Mouse (Mus musculus) layer of hippocampus, postnatal 36 days (tissue): ENCODE measurements at regions not wholly inside any gene's neighbourhood (a gene's known extent, or its start where the extent isn't known, plus 50 kb on each side); places are given as distances from the start of the nearest gene placed in this dataset.
"Not testable (repeated sequence)": the region's sequence is repeated elsewhere in the genome, so short reads cannot be mapped to it uniquely, and the experiment has no call there.

Experiments
- DNase-seq, 2 experiments: peaks; one replicate each; pipeline ENCODE4 v3.0.0; 2022

DNA sequence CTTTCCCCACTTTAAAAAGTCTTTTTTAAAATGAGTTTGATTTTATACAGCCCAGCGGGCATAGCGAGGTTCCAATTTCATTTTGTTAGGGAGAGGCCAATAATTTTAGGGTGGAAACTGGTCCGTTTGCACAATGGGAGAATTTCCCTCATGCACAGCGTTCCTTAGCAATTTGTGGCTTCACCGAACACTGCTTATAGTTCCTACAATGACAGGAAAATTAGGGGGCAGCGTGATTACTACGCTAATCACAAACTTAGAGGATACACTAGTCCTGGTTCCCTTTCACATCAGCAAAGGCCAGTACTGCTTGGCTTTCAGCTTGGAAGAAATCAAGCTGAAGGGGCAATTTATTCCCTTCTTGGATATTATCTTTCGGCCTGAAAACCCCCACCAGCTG lies 745.1 kb upstream of the Gm19410 start:
- no peak for DNase-seq

DNA sequence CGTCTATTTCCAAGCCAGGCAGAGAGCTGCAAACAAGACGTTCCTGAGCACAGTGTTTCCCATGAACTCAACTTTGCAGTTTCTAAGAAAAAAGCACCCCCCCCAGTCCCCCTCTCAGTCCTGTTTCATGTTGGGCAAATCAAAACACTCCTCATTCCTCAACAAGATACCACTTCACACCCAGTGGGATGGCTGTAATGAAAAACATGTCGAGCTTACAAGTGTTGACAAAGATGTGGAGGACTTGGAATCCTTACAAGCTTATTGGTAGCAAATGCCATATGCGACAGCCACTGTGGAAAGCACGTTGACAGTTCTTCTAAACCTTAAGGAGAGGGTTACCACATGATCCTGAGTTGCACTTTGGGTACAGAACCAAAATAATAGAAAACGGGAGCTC lies 742.9 kb upstream of the Gm19410 start:
- DNase-seq: no peak

DNA sequence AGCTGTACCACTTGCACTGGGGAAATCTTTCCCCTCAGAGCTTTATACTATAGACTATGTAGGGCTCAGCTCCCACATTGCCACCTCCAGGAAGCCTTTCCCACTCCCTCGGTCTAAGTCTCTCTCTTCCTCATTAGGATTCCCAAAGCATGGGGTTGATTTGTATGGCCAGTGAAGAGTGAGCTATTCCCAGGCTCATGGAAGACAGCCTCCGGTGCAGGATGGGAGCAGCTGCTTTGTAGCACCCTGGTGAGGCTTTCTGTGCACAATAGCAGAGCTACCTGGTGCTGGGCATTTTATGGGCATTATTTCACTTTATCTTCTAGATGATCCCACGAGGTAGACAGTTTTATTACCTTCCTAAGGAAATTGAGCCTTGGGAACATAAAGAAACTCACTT lies 717.8 kb upstream of the Gm19410 start:
- DNase-seq: no peak

DNA sequence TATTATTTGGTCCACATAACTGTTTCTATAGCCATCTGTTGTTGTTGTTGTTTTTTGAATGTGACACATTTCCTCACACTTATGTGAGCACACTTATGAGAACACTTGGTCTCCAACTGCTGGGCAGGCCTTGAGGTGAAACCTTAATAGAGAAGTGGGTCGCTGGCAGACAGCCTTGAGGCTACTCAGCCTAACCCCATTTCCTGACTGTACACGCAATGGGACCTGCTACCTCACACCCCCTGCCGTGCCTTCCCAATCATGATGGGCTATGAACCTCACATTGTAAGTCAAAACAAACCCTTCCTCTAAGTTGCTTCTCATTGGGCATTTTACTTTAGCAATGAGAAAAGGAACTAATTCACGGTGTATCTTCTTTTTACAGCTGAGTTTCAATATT lies 712.1 kb upstream of the Gm19410 start:
- DNase-seq: no peak

DNA sequence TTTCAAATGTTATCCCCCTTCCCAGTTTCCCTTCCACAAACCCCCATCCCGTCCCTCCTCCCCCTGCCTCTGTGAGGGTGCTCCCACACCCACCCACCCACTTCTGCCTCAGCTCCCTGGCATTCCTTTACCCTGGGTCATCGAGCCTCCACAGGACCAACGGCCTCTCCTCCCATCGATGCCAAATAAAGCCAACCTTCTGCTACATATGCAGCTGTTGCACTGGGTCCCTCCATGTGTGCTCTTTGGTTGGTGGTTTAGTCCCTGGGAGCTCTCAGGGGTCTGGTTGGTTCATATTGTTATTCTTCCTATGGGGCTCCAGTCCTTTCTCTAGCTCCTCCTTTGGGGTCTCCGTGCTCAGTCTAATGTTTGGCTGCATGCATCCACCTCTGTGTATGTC lies 704.5 kb upstream of the Gm19410 start:
- DNase-seq: no peak

DNA sequence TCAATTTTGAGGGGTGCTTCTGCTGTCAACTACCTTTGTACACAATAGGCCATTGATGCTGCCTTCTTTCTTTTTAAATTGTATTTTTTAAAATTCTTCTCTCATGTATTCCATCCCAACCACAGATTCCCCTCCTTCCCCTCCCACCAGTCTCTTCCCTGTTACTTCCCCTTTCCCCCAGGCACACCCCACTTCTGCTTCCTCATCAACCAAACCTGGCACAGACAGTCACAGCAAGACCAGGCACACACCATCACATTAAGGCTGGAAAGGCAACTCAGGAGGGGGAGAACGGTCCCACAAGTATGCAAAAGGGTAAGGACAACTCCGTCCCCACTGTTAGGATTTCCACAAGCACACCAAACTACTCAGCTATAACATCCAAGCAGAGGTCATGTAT lies 697.4 kb upstream of the Gm19410 start:
- no peak for DNase-seq

DNA sequence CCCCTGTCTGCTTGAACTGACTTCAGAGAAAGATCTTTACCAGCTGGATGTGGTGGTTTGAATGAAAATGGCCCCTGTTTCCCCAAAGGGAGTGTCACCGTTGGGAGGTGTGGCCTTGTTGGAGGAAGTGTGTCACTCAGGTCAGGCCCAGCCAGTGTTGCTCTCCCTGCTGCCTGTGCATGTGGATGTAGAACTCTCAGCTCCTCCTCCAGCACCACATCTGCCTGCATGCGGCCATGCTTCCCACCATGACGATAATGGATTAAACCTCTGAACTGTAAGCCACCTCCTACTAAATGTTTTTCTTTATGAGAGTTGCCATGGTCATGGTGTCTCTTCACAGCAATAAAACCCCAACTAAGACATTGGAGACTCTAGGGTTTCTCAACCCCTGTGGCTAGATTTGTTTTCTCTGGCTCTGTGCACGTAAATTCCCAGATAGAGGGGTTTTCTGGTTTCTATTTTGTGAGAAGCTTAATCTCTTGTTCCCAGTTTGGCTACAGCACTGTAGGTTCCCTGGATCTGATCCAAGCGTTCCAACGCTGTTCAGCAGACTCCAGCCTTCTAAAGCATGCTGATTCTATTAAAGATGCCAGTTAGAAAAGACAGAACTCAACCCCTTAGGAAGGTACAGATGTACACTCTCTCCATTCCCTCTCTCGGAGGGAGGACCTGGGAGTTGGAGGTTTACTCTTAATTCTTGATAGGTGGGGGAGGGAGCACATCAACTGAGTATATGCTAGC lies 695.2 kb upstream of the Gm19410 start:
- peak; percentile 26 to 29 for DNase-seq

DNA sequence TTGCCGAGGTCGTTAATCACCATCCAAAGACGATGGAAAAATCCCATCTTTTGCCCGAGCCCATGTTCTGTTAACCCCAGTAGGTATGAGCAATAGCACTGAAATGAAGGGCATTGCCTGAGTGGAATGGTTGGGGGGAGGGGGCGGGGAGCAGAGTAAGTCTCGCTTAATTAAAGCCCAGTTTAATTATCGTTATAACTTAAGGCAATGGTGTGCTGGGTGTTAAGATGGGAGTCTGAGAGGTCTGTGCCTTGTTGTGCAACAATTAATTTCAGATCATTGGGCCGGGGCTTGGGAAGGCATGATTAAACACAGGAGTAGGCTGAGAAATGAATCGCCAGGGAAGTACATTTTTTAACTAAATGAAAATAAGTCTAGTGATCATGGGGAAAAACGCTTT lies 689.6 kb upstream of the Gm19410 start:
- DNase-seq: no peak

DNA sequence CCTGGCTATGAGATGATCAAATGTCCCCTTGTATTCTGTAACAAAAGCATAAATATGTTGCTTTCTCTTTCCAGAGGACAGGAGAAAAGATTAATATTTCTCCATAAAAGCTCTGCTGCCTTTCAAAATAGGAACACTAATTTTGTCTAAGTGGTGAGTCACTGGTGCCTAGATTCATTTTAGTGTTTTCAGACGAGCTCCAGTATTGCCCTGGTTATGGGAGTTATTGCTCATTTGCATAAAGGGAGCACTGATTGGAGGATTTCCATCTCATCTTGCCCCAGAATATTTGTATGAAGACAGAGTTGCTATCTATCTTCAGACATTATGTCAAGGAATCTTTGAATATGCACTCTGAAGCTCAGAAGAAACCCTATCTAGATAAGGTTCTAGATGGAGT lies 682.4 kb upstream of the Gm19410 start:
- no peak for DNase-seq

DNA sequence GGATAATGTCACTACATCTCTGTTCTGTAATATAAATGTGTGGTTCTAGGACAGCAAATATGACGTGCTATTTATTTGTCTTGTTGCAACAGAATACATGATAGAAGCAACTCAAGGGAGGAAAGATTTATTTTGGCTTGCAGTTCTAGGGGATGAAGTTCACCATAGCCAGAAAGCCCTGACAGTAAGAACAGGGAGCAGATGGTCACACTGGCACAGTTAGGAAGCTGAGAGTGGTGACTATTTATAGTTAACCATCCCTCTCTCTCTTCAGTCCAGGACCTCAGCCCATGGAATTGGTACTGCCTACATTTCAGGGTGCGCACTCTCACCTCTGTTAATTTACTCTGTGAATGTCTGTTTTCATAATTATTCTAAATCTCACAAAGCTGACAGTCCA lies 678.5 kb upstream of the Gm19410 start:
- no peak for DNase-seq

DNA sequence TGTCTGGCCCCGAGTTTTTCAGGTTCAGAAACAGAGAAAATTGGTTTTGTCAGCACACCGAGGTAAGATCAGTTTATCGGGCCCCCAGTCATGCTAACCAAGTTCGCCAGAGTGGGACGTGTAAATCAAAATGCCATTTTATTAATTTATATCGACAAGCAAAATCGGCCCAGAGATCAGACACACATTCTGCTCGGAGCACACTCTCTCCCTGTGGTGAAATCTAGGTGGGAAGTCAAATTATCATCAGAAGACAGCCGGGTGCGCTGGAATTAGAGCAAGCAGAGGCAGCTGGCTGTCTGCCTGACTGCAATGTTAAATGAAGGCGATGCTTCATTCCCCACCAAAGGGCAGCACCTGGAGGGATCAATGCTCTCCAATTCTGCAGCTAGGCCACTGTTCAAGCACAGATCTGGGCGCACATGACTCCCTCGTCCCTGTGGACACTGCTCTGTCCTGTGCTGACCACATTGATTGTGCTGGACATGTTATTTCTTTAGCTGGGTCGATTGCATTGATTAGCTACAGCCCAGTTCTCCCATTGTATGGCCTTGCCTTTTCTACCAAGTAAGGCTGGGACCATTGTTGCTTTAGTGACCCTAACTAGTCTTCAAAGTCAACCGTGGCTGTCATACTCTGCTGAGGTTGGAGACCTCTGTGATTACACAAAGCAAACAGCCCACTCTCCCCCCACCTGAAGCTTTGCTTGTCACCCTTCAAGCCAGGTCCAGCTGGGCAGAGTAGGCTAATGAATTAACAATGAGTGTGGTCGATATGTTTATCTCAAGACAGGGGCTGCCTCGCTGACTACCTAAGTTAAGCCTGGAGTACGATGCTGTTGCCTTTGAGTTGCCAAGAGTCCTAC lies 677.0 kb upstream of the Gm19410 start:
- DNase-seq: no peak

DNA sequence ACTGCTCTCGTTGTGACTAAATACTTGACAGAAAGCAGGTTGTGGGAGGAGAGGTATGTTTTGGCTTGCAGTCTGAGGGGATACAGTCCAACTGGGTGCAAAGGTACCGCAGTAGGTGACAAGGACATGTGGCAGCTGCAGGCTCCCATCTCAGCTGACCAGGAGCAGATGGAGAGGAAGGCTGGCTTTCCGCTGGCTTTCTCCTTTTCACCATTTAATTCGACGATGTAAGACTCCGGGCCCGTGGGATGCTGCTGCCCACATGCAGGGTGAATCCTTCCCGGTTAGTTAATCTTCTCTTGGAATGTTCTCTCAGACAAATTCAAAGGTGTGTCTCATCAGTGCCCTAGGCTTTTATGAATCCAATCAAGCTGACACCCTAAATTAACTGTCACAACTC lies 676.1 kb upstream of the Gm19410 start:
- no peak for DNase-seq

DNA sequence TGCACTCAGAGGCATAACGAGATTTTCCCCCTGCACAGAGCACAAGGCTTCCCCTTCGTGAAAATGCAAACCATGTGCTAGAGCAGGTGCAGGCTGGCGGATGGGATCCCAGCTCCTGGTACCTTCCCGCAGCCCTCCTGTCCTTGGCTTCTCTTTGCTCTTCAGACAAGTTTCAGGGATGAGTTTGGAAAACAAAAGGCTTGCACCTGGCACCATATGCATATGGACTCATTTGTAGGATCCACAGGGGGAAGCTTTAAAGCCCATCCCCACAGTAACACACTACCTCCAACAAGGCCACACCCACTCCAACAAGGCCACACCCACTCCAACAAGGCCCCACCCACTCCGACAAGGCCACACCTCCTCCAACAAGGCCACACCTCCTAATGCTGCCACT lies 663.9 kb upstream of the Gm19410 start:
- DNase-seq: no peak

DNA sequence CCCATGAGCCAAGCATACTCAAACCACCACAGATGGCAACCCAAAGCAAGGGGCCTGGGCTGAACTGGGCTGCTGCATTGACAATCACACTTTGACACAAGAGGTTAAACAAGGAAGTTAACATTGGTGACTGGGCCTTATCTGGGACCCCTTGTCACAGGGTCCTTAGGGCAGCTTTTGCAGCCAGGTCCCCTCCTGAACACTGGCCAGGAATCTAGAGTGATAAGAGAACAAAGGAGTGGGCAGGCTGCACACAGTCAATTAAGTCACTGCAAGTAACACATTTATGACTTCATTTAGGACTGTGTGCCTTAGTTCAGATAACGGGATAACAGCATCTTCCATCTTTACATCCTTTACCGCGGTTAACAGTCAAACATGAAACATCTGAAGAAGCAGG lies 663.5 kb upstream of the Gm19410 start:
- DNase-seq: not testable (repeated sequence)

DNA sequence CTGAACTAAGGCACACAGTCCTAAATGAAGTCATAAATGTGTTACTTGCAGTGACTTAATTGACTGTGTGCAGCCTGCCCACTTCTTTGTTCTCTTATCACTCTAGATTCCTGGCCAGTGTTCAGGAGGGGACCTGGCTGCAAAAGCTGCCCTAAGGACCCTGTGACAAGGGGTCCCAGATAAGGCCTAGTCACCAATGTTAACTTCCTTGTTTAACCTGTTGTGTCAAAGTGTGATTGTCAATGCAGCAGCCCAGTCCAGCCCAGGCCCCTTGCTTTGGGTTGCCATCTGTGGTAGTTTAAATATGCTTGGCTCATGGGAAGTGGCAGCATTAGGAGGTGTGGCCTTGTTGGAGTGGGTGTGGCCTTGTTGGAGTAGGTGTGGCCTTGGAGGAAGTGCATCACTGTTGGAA lies 661.1 kb upstream of the Gm19410 start:
- DNase-seq: not testable (repeated sequence)

DNA sequence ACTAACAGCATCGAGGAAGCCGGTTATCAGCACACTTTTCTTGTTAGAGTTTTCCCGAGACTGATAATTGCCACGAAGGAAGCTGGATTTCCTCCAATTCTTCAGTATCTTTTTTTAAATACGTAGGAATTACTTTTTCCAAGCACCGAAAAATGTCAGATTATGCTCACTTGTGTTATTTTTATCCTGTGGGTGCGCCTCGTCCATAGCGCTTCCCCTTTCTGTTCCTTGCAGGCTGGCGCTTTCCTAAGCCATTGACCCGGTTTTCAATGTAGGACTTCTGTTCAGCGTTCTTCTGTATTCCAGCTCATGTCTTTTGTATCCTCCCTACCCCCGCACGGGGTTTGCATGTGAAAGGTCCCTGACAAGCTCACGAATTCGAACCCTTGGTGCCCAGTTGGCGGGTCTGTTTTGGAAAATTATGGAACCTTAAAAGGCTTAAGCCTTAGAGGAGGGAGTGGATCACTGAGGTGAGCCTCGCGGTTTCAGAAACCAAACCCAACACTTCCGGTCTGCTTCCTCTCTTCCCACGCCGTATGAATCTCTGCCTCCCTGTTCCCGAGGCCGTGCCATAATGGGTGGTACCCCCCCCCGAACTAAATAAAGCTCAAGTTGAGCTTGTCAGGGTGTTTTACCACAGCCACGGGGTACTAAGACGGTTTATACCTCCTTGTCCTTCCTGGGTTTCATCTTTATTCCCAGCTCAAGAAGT lies 655.9 kb upstream of the Gm19410 start:
- no peak for DNase-seq

DNA sequence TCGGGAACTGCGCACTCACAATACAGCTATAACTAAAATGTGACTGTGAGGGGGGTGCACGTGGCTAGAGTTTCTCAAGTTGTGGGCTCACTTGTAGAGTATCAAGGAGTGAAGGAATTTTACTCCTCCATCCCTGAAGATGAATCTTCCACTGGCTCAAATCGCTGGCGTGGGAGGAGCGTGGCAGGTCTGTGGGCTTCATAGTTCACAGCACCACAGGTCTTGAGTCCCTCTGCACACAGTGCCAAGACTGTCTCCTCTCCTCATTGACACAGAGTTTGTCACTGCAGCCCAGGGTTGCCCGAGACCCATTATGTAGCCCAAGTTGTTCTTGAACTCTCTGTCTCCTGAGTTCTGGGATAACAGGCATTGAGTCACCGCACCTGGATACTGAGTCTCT lies 655.3 kb upstream of the Gm19410 start:
- DNase-seq: no peak

DNA sequence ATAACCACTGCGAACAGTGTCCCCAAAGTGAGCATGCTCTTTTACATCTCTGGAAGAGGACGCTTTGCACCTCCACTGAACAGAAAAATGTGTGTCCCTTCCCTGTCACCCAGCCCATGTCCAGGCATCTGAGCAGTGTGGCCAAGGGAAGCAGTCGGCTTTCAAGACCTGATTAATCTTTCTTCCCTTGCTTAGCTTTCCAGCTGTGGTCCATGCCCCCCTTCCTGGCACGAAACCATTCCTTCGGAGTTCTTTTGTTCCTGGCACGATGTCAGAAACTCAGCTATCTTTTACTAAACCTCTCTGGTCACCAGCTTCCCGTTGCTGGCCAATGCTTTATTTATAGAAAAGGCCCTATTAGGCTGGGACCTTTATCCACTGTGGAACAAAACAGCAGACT lies 654.5 kb upstream of the Gm19410 start:
- no peak for DNase-seq

DNA sequence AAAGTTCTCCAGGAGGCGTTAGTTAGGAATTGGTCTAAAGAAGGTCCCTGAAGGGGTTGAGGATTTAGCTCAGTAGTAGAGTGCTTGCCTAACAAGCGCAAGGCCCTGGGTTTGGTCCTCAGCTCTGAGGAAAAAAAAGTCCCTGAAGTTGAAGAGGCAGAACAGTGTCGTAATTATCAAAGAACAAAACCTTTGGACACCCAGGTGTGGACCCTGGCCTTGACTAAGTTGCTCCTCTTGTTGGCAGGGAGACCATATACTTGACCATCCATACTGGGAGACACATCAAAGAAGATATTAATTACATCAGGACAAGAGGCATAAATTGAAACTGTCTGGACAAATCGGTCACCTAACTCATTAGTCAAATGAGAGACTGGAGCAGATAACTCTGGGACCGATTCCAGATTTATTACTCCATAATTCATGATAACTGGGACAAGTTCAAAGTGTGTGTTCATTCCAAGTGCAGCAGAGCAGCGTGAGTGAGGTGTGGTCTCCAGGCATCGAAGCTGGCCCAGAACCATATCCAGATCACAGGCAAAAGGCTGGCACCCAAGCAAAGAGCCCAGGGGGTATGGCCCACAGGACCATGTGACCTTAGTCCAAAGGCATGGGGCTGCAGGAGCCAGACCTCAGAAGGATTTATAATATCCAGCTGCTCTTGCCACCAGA lies 652.9 kb upstream of the Gm19410 start:
- no peak for DNase-seq

DNA sequence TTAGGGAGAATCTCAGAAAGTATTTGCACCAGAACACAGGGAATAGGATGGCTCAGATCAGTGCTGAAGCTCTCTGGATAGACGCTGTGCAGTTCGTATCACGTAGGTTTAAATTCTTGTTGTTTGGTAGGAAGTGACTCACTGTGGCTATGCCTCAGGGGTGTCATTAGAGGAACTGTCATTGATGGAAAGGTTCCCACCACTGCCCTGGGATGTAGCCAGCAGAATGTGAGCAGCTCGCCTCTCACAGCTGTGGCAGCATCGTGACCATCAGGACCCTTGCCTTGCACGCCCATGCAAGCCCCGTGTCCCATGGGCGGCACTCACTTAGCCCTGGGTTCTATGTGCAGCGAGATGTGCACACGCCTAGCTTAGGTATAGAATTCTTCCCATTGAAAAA lies 651.6 kb upstream of the Gm19410 start:
- no peak for DNase-seq

DNA sequence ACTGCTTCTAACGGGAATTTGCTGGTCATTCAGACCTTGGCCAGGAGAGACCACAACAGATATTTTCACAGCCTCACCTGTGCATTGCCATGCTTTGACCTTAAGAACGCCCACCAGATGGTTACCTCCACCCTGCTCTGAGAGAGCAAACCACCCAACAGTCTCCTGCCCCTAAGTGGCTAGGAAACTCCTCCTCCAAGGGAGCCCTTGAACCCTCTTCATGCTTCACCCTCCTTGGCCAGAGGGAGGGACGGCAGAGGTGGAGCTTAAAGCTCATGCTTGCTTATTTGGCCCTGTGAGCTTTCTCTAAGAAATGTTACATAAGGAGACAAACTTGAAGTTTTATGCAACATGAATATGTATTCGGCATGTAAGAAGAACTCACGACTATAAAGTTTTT lies 645.0 kb upstream of the Gm19410 start:
- DNase-seq: no peak

DNA sequence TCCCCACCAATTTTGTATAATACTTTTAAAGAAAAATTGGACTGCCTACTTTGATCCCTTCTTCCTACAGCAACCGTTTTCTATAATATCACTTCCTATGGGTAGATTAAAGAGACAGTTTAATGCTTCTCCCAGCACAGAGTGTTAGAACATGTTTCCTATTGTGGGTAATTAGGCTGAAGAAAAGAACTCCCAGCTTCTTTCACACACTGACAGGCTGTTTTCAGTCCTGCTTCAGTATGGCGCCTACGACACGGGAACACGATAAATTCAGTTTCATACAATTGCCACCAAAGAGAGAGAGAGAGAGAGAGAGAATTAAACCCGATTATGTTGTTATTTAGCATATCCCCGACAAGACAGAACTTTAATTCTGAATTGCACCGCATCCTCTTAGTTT lies 644.5 kb upstream of the Gm19410 start:
- no peak for DNase-seq

DNA sequence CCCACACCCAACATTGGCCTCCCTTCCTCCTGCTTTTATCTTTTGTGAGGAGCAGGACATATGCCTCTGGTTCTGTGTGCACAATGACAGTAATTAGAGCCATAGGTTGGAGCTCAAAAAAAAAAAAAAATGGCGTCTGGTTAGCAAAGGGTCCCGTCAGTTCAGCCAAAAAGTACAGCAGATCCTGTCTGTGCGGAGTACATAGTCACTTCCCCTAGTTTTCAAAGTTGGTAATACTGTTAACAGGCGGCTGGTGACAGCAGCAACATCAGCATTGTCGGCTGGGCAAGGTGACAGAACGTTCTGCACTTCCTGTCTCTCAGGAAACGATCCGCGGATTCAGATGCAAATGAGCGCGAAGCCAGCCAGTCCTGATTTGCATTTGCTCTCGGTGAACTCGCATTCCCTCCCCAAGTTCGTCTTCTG lies 642.4 kb upstream of the Gm19410 start:
- peak; percentile 27 to 40 for DNase-seq
